Mouse (Mus musculus): ENCODE measurements at regions not wholly inside any gene's neighbourhood (a gene's known extent, or its start where the extent isn't known, plus 50 kb on each side); places are given as distances from the start of the nearest gene placed in this dataset.
A peak's percentile ranks its signal among the peaks of the same experiment; 100 is the strongest.

DNA sequence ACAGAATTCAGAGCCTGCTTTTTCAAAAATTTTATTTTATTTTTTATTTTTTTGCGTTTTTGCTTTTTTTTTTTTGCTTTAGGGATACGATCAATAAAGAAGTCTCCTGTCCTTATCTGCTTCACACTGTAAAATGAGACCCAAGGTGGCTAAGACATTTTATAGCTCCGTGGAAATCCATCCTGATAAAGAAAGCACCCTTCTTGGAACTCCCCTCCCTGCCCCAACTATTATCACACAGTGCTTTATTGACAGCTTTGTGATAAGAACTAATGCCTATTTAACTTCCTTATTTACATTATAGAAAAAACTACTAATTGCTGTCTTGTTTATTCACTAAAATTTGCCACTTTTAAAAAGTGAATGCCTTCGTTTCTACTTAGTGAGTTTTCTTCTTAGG lies 179.0 kb upstream of the Dmrta1 start:
- no peak for DNase-seq

DNA sequence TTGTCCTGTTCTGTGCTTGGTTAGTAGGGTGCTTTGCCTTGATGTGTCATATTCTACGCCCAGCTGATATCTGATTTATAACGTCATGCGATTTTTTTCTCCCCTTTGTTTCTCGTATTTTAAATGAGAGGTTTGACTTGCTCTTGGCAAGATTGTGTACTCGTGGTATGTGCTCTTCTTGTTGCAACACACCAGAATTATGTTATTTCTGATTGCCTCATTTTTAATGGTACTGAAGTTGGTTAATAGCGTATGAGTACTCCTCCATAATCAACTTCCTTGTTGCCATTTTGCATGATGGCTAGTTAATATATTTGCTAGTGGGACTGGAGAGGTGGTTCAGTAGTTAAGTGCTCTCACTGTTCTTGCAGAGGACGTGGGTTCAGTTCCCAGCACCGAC lies 180.1 kb upstream of the Cdkn2b start:
- DNase-seq, result no peak

DNA sequence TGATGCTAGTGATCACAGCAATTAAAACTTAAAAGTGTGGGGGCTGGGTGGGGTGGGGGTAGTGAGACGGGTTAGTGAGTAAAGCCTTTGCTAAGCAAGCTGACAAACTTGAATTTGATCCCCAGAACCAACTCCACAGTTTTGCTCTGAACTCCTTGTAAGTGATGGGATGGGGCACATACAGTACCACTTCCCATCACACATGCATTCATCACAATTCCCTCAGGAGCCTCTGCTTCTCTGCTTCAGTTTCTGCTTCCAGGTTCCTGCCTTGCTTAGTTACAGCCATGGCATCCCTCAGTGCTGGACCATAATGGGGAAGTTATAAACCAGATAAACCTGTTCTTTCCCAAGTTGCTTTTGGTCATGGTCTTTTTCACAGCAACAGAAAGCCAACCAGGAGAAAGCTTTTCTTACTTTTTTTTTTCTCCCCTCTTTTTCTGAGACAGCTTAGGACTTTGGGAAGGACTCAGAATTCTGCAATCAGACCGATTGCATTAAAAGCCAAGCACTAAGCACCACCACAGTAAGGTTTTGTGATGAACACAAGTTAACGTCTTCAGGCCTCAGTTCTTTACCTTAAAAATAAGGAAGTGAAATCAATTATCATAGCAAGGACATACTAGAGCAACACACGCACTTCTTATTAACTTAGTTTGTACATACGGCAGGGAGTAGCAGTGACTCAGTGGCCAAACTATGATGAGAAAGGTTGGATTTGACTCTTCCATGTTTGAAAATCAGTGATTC lies 176.8 kb upstream of the Cdkn2b start:
- no peak for DNase-seq

DNA sequence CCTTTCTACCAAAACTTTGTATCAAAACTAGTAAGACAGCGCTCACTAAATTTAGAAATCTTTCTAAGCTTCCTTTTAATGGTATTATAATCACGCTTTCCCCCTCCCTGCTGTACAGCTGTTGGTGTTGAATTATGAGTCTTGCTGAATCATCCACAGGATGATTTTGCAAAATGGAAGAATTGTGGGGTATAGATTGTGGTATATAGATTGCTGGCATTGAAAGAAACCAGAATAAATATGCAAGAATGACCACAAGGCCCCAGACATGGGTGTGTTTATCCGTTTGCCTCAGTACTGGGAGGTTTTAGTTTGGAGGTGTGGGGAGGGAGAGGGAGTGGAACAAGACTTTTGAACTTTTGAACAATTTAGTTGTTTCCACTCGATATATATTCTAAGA lies 176.1 kb upstream of the Cdkn2b start:
- DNase-seq, result no peak

DNA sequence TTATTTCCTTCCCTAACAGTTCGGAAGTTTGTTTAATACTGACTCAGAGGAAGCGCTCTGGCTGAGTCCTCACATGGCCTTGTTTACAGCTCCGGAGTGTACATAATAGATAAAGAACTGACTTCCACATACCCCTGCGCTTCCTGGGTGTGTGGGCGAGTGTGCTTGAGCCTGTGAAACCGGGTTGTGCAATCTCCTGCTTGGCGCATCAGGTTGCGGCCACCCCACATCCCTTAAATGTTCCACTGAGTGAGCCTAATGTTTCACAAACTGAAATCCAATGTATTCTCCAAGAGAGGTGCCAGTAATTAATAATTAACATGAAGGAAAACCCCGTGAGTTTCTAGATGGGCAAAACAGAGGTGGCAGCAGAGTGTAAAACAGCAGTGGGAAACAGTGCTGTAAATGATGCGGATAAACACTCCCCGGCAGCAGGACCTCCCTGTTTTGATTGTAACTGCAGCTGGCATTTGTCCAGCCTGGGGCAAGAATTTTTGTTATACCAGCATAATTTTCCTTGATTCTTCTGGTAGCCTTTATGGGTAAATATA lies 175.2 kb upstream of the Cdkn2b start:
- DNase-seq, result peak; percentile 33 to 59

DNA sequence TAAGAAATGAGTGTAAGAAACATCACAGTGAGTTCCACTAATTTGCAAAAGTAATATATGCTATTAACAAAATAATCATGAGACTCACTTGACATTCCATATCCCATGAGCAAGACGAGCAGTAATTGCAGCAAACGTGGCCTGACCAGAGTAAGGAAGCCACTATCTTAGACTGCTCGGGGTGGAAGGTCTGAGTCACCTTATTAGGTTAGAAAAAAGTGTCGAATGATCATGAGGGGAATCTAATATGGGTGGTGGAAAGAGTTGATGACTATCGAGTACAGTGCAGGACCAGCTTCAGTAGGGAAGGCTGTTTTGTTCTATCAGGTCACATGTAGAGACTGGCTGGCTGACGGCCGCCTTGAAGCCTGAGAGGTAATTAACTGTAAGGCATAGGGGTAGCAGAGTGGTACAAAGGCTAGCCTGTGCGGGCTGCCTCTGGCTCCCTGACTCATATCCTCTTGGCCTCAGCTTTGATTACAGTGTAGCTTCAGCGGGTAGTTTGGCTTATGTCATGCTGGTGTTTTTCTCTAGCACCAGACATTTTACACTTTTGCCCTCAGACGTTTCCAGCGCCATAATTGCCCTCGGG lies 167.9 kb upstream of the Cdkn2b start:
- no peak for DNase-seq

DNA sequence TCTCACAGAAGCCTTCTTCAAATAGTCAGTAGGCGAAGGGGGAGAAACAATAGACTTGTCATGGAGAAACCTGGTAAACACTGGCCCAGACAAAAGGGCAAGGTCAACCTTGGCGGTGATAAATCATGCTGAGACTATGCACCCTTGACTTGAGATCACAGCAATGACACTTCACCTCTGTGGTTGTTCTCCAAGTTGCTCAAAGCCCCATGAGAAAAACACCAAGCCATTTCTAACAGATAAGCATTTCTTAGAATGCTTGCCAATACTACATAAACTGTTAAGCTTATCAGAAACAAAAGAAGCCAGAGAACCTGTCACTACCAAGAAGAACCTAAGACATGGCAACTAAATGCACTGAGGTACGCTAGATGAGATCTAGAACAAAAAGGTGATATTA lies 165.0 kb upstream of the Cdkn2b start:
- no peak for DNase-seq

DNA sequence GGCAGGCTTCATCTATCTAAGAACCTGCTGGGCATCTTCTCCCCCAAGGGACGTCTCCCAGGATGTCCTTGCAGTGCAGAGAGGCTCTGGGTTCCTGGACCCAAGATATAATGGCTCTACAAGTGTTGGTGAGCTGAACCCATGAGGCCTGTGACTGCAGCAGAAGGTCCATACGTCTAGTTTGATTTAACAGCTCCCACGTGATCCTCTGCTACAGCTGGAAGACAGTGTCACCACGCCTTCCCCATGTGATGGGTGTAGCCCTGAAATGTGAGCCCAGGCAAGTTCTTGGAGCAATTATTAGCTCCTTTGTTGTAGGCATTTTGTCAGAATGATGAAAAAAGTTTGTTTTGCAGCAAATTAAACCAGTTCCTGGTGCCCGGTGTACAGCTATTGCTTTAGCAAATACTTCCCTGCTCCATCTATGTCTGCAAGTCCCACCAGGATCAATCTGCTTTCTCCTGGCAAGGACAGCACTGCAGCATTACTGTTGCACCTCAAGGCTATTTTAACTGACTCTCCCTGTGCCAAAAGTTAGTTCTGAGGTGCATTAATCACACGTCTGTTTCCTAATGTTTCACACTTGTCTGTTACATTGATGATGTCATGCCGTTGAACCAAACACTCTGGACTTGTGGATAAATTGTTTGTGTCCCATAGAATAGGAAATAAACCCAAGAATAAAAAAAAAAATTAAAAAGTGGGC lies 164.2 kb upstream of the Cdkn2b start:
- DNase-seq, result no peak

DNA sequence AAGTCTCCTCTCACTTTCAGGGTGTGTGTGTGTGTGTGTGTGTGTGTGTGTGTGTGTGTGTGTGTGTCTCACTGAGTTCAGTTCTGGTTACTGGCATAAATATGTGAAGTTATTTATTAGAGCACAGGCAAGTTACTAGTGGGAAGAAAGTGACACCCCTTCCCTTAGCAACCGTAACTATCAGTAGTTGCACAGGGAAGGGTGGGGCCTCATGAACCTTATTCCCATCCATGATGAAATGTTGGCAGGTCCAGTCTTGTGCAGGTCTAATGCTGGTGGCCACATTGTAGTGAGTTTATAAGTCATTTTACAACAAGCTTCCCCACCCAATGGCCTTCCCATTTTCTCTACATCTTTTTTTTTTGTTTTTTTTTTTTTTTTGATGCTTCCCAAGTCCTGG lies 160.6 kb upstream of the Cdkn2b start:
- DNase-seq, result no peak

DNA sequence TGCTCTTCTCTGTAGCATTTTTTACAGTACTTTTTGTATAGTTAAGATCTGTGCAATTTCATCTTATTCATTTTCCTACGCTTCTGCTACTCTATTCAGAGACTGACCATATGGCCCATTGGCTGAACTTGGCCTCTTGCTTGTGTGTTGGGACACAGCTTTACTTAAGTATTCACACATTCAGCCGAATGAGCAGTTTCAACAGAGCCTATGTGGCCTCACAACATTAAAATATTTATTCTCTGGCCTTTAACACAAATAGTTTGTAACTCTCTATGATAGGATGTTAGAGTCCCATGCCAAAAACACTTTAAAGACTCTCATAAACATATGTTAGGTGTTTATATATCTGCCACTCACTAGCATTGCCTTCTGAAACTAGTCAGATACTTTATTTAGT lies 159.9 kb upstream of the Cdkn2b start:
- DNase-seq, result no peak

DNA sequence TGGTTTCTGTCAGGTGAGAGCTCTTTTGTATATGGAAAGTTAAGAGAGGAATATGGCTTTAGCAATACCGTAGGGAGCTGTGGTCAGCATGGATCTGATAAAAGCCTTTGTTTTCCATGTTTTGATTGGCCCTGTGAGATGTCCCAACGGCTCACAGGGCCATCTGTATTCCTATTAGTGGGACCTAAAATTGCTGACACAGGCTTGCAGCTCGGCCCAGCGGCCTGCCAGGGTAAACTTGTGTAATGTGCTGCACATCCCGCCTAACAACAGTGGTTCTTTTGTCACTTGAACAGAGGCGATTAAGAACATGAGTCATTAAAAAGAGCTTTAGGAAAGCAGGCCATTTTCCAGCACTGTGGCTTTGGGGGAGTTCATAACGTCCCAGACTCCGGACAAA lies 159.0 kb upstream of the Cdkn2b start:
- no peak for DNase-seq

DNA sequence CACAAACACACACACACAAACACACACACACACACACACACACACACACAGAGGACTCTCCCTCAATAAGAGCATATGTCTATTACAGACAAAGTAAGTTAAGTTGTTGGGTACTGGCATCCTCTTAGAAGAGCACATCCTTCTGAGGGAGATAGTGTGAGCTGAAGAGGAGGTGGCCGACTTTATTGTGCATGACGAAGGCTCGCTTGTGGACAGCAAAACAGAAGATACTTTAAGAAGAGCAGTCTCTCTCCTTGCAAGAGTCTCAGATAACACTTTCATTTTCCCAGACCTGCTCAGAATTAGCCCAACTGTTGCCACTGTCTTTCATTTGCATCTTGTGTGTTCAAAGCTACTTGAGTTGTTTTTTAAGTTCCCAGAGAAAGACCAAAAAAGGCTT lies 158.6 kb upstream of the Cdkn2b start:
- DNase-seq, result no peak

DNA sequence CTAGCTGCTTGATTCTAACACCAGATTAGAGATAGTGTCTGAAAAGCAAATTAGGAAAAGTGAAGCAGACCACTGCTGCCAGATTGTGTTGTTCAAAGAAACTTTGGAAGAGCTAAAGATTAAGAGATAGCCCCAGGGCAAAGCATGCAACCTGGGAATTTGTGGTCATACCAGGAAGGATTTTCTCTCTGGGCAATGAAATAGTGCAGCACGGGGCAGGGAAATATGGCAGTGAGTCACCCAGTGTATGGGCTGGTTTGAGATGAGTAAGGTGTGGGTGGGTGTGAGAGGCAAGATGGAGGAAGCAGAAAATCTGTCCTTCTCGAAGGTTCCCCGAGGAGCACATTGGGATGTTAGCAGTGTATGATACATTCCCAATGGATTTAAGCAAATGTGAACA lies 155.9 kb upstream of the Cdkn2b start:
- no peak for DNase-seq

DNA sequence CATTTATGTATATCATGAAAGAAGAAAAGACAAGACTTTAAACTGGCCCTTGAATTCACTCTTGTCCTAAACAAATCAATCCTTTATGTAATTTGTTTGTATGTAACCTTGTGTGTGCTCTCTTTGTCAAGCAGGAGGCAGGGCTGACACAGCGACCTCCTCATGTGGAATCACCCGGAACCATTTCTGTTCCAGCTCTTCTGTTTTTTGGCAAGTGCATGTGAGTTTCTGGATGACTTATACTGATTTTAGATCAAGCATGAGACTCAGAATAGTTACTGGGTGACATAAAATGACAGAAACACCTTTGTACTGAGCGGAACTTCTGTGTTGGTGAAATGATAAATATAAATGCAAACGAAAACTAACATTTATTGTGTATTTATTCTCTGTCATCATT lies 152.3 kb upstream of the Cdkn2b start:
- no peak for DNase-seq

DNA sequence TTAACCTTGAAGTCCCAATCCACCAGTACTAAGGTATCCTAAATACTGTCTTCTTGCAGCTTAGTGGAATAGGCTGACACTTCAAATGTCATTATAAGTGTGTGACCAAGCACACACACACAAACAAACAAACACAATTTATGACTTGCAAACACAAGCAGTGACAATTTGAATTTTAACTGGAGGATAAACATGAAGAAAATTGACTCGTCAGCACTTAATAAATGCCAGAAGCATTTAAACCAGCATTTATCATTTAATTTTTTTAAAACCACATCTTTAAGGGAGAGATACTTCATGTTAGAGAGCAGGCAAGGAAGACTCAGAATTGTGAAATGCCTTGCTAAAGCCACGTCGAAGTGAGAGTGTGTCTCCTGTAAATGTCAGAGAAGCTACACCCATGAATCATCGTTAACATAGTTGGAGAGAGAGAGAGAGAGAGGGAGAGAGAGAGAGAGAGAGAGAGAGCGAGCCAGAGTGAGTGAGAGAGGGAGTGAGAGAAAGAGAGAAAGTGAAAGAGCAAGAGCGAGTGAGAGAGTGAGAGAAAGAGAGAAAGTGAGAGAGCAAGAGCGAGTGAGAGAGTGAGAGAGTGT lies 149.4 kb upstream of the Cdkn2b start:
- no peak for DNase-seq

DNA sequence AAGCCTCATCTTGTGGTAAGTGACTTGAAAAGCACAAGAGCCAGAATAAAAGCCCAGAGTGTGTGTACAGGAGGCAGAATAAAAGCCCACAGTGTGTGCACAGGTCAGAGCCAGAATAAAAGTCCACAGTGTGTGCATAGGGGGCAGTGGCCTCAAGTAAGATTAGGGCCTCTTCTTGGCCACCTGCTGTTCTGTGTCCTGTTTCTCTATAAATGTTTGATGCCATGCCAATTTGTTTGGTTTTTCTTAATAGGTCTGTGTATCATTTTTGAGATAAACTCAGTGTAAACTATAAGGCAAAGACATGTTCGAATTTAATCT lies 148.5 kb upstream of the Cdkn2b start:
- DNase-seq, result no peak

DNA sequence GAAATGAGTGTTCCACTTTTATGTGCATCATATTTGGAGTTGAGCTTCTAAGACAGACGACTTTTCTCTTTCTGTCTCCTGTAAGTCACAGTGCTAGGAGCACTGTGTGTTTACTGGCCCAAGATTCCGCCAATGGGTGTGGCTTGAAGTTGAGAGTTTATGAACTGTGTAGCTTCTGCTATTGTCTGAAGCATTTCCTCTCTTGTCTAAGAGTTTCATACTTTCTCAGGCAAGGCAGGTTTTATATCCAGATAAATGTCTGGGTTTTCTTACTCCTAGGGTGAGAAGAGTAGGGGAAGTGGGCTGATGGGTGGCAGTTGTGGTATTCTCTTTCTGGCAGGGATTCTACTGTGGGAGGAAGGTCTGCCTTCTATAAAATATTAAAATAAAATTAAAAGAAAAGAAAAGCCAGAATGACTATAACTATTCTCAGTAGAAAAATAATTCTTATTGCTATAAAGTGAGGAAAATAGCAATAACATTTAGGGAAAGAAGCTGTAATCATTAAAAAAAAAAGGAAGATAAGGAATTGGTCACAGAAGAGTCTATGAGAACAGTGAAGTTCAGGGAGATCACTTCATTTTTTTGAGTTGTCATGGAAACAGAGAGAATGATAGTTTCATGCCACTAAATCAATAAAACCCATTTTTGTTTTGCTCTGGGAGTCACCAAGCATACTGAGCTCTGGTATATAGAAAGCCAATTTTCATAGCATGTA lies 147.9 kb upstream of the Cdkn2b start:
- peak in 1 of 2 experiments; percentile 7 for DNase-seq

DNA sequence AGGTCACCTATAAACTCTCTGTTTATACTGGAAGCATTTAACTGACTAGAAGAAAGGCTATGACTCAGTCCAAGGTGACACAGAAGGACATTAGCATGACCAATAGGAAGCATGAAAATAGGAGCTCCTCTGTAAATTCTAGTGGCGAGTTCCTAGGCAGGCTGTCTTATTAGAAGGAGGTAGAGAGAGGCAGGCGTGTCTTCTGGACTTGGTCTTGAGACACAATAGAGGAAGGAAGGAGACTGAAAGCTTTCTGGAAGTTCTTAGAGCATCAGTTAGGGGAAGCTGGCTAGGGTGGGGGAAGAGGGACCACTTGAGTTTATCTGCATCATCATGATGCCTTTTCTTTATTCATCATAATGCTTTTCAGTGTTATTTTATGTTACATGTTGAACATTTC lies 147.0 kb upstream of the Cdkn2b start:
- no peak for DNase-seq

DNA sequence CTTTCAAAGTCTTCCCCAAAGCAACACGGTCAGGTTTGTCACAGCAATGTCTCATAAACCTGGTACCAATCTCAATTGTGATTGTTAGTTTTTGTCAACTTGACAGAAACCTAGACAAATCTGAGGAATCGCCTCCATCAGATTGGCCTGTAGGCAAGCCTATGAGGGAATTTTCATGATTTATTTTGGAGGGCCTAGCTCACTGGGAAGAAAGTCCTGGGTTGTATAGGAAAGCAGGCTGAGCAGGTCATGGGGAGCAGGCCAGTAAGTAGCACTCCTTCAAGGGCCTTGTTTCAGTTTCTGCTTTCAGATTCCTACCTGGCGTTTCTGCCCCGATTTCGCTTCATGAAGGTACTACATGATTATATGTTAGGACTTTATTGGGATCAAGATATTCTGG lies 144.1 kb upstream of the Cdkn2b start:
- no peak for DNase-seq

DNA sequence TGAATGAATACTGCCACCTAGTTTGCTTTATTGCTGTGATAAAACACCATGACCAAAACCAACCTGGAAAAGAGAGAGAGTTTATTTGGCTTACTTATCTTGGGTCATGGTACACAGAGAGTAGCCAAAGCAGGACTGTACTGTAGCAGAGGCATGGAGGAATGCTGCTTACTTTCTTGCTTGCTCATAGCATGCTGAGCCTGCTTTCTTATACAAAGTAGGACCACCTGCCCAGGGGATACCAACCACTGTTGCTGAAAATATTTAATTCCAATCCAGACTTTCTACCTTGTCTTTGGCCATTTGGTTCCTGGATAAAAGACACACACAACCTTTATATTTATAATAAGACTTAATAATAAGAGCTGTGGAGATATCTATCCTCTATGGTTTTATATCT lies 142.2 kb upstream of the Cdkn2b start:
- DNase-seq, result no peak

DNA sequence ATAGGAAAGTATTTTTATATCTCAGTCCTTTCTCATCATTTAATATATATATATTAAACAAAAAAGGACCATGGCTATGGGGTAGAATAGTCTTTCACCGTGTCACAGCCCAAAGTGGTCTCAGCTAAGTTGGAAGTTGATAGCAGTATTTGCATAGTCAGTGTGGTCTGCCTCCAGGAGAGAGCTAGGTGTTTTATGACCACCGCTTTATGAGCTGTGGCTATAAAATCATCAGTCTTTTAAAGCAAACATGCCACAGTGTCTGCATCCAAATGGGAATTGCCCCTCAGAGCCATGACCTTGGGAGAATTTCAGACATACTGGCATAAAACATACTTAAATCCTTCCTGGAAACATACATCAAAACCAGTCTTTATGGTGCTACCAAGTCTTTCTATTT lies 140.9 kb upstream of the Cdkn2b start:
- DNase-seq, result no peak

DNA sequence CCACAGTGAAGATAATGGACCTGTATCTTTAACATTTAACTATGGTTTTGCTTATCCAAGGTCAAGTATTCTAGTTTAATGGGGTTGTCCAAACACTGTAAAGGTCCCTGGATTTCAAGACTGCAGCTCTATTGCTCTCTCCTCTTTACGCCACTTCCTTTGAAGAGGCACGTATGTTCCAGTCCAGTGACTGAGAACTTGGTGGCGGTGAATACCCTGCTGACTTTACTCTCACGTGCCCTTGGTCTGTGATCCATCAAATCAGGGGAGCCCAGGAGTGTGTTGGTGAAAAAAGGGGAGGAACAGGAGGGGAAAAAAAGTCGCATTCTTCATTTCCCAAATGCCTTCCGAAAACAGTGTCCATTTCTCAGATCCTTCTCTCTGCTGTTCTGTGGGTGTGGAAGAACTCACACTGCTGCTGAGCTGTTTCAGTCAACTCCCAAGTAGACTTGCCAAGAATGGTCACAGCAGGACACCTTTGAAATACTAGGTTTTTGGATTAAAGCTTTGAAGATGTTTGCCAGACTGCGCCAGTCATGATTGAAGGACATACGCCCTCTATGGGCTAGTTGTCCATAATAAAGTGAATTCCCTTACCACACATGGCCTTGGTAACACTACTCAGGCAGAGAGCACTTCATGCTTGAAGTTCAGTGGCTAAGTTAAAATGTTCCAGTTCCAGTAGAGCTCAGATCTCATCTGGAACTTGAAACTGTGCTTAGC lies 136.1 kb upstream of the Cdkn2b start:
- DNase-seq, result no peak

Data from kidney, postnatal 25 days (tissue).